Comparison of ENCODE assay signal across 8 mouse cellular contexts in genomic region chr12:99096930-99097617, GRCm38 (mm10).
DNase-seq lines count a peak whose midpoint lies in the region; ATAC-seq and TF ChIP-seq lines count a peak whose summit lies in the region.

No protein-coding gene starts in this region.

- TF ChIP-seq CTCF in thymus, adult 2 months (IDR thresholded peaks at IDR 0.05; ENCODE audit: borderline replicate concordance, control insufficient read depth, extremely low read depth, insufficient read depth, low read length, poor library complexity), result no peak

- H3K9ac ChIP-seq in forebrain, embryonic 15.5 days (replicated peaks), result no peak overlapping the region

- intact Hi-C loops in heart, postnatal 36 days (cut with DNase I), result loop anchor here (1.0 to 5.0 kb wide), 9 partner anchors 55 to 1010 kb away; partner anchors contain the start of genes Foxn3 and Kcnk13

- H3K4me1 ChIP-seq in forebrain, embryonic 15.5 days, result peaks cover 5% of the 10 kb centered on the region; the same call in 1 of the 2 replicates
- 0 out of 2 replicates have a peak, but pooled peaks cover 1% of the 10 kb centered on the region for H3K4me1 ChIP-seq in thymus, adult 2 months (replicated peaks; ENCODE audit: control insufficient read depth, insufficient read depth, low read length)

- H3K27me3 ChIP-seq in forebrain, embryonic 15.5 days, result no peaks in the 10 kb centered on the region
- H3K27me3 ChIP-seq in thymus, adult 2 months (ENCODE audit: control insufficient read depth, insufficient read depth, low read length), result no peaks in the 10 kb centered on the region

- peak; percentile 89 for DNase-seq in ES-CJ7 (ENCODE audit: low read depth, low spot score)
- peak; percentile 86 for DNase-seq in cerebellum, adult 11 months
- peak; percentile 84 to 86 for DNase-seq in heart, postnatal 36 days
- DNase-seq in layer of hippocampus, adult 18-20 months (ENCODE audit: low spot score in 2 of 2), result peak; percentile 78 to 94
- peak; percentile 78 to 86 for DNase-seq in lung, adult 18-20 months
- DNase-seq in ovary, adult 18-20 months (ENCODE audit: low spot score), result peak; percentile 46
- peak; percentile 76 for DNase-seq in thymus, adult 2 months

- H3K4me2 ChIP-seq in forebrain, embryonic 15.5 days (replicated peaks), result no peak overlapping the region

- ATAC-seq in forebrain, embryonic 15.5 days (replicated peaks), result peak; percentile 88

- TF ChIP-seq POLR2A in thymus, adult 2 months (IDR thresholded peaks at IDR 0.05; ENCODE audit: control insufficient read depth, extremely low read depth, insufficient read depth, low read length, poor library complexity), result no peak

- no peaks in the 10 kb centered on the region for H3K36me3 ChIP-seq in forebrain, embryonic 15.5 days
- no peaks in the 10 kb centered on the region for H3K36me3 ChIP-seq in thymus, adult 2 months (ENCODE audit: control insufficient read depth, insufficient read depth, low read length)

- no peak overlapping the region for H3K27ac ChIP-seq in forebrain, embryonic 15.5 days (replicated peaks)
- H3K27ac ChIP-seq in thymus, adult 2 months (ENCODE audit: control insufficient read depth, insufficient read depth, low read length), result no peak overlapping the region

- H3K9me3 ChIP-seq in forebrain, embryonic 15.5 days, result no peaks in the 10 kb centered on the region

- H3K4me3 ChIP-seq in forebrain, embryonic 15.5 days, result no peak overlapping the region
- no peak overlapping the region for H3K4me3 ChIP-seq in thymus, adult 2 months (ENCODE audit: control insufficient read depth, insufficient read depth, low read length)

- WGBS in forebrain, embryonic 15.5 days, result 38% methylated on average over 14 of the region's 14 CpGs
- 47% methylated on average over 14 of the region's 14 CpGs for WGBS in thymus, adult 2 months
